ENCODE assay signal across 10 mouse cellular contexts in genomic region chr7:135488214-135488810, GRCm38 (mm10). TPM values are rescaled to one million over a fixed set of nuclear protein-coding genes. Genes with fewer than 3 reads are reported as not detected.
DNase-seq lines count a peak whose midpoint lies in the region; ATAC-seq and TF ChIP-seq lines count a peak whose summit lies in the region.
"Had no signal": no experiment of that assay in that cellular context is flagged by ENCODE, and none has a peak within 500 bp of the region (broad histone marks: within the 10 kb centered on the region; RNA-seq: fewer than 3 reads in every experiment).

No protein-coding gene starts in this region.

- no peaks in the 10 kb centered on the region for H3K9me3 ChIP-seq in kidney, postnatal 0 days (replicated peaks; ENCODE audit: low read length)
- H3K9me3 ChIP-seq in ES-Bruce4 (replicated peaks; ENCODE audit: control insufficient read depth, insufficient read depth, low read length, poor library complexity, severe bottlenecking): no peaks in the 10 kb centered on the region

- H3K27me3 ChIP-seq in kidney, postnatal 0 days (ENCODE audit: insufficient read depth, low read length): no peaks in the 10 kb centered on the region
- no peaks in the 10 kb centered on the region for H3K27me3 ChIP-seq in ES-Bruce4 (ENCODE audit: control insufficient read depth, insufficient read depth, low read length, poor library complexity, severe bottlenecking)

- no peak for TF ChIP-seq EP300 in ES-Bruce4 (IDR thresholded peaks at IDR 0.05; ENCODE audit: insufficient read depth, low read depth, low read length)

- no peak overlapping the region for H3K4me3 ChIP-seq in kidney, postnatal 0 days (replicated peaks; ENCODE audit: low read depth, low read length)
- no peak overlapping the region for H3K4me3 ChIP-seq in ES-Bruce4 (ENCODE audit: low read depth, low read length)
- H3K4me3 ChIP-seq: neural tube, embryonic 12.5 days had no signal

- 66% methylated on average over 6 of the region's 6 CpGs for WGBS in kidney, postnatal 0 days

- no peaks in the 10 kb centered on the region for H3K36me3 ChIP-seq in kidney, postnatal 0 days (ENCODE audit: insufficient read depth, low read length)
- no peaks in the 10 kb centered on the region for H3K36me3 ChIP-seq in ES-Bruce4 (ENCODE audit: control insufficient read depth, insufficient read depth, low read length, poor library complexity, severe bottlenecking)
- H3K36me3 ChIP-seq: neural tube, embryonic 12.5 days had no signal

- H3K27ac ChIP-seq in kidney, postnatal 0 days: no peak overlapping the region
- no peak overlapping the region for H3K27ac ChIP-seq in ES-Bruce4 (ENCODE audit: insufficient read depth, low read length)
- H3K27ac ChIP-seq: neural tube, embryonic 12.5 days had no signal

- H3K9ac ChIP-seq in kidney, postnatal 0 days (ENCODE audit: low read depth, low read length): no peak overlapping the region
- H3K9ac ChIP-seq in ES-Bruce4 (ENCODE audit: low read depth, poor library complexity, severe bottlenecking): no peak overlapping the region
- H3K9ac ChIP-seq: neural tube, embryonic 12.5 days had no signal

- TF ChIP-seq CTCF in kidney, postnatal 0 days (IDR thresholded peaks at IDR 0.05; ENCODE audit: low read depth): peak; percentile 72
- TF ChIP-seq CTCF in ES-Bruce4 (IDR thresholded peaks at IDR 0.05; ENCODE audit: low read depth, low read length): peak; percentile 66

- H3K4me1 ChIP-seq in kidney, postnatal 0 days (replicated peaks; ENCODE audit: insufficient read depth, low read length): no peaks in the 10 kb centered on the region
- no peaks in the 10 kb centered on the region for H3K4me1 ChIP-seq in ES-Bruce4 (ENCODE audit: control insufficient read depth, insufficient read depth, low read length)

- ATAC-seq in kidney, postnatal 0 days (replicated peaks; ENCODE audit: low FRiP score, low read depth): no peak
- no peak for ATAC-seq in frontal cortex, adult (ENCODE audit: low TSS enrichment)
- ATAC-seq in inflammation-experienced regulatory T-cells, adult 6 months: no peak

- H3K4me2 ChIP-seq in kidney, postnatal 0 days (ENCODE audit: low read length): no peak overlapping the region
- H3K4me2 ChIP-seq: neural tube, embryonic 12.5 days had no signal

- no peak for DNase-seq in kidney, postnatal 0 days (ENCODE audit: low spot score)
- DNase-seq in kidney, adult 11 months: no peak
- DNase-seq in ZHBTc4 (ENCODE audit: low read depth, low spot score): peak; percentile 63
- peak; percentile 8 for DNase-seq in lung, postnatal 36 days
- no peak for DNase-seq in ovary, postnatal 14 days (ENCODE audit: low spot score)

- no peak for TF ChIP-seq POLR2A in ES-Bruce4 (IDR thresholded peaks at IDR 0.05; ENCODE audit: insufficient read depth, low read length)

RNA-seq across cellular contexts. Expression of gene Clrn3, which starts 40.1 kb away (rescaled TPM):
- polyA plus RNA-seq in kidney, postnatal 0 days (2015; fragmentation: Nextera tagmentation; extraction: Ambion mirVana): 24.6 and 26.1 TPM in 2 replicates
- not detected in 2 replicates for polyA plus RNA-seq in ES-Bruce4 (2011; ENCODE audit: insufficient read depth, insufficient read length, low read depth, missing spikeins)
- not detected for polyA plus RNA-seq in inflammation-experienced regulatory T-cells, adult 6 months (2017; shearing (Covaris generic))
- polyA plus RNA-seq: embryonic facial prominence, embryonic 14.5 days; neural tube, embryonic 12.5 days had no signal

RNA-seq across cellular contexts. Expression of gene Ptpre, which starts 49.0 kb away (rescaled TPM):
- 1.0 and 1.3 TPM in 2 replicates for polyA plus RNA-seq in kidney, postnatal 0 days (2015; fragmentation: Nextera tagmentation; extraction: Ambion mirVana)
- 0.72 and 0.75 TPM in 2 replicates for polyA plus RNA-seq in ES-Bruce4 (2011; ENCODE audit: insufficient read depth, insufficient read length, low read depth, missing spikeins)
- 10 to 100 TPM; 29.3 to 32.2 (median 30.3) TPM for polyA plus RNA-seq in inflammation-experienced regulatory T-cells, adult 6 months (2017; shearing (Covaris generic))

Comparison
In these comparisons a context has a peak if more than half of its experiments do, and no peak if none do; other contexts are left out.
1. DNase-seq: peak in ZHBTc4 (single experiment) and lung, postnatal 36 days (single experiment); none in kidney, postnatal 0 days (single experiment), kidney, adult 11 months (single experiment) and ovary, postnatal 14 days (single experiment).
2. RNA of gene Clrn3, which starts 40.1 kb away (polyA plus RNA-seq): 24.6 to 26.1 TPM in kidney, postnatal 0 days; not detected in ES-Bruce4 and not detected in inflammation-experienced regulatory T-cells, adult 6 months; every median in the first group is over 10 times any median in the second.
3. RNA of gene Ptpre, which starts 49.0 kb away (polyA plus RNA-seq): 29.3 to 32.2 TPM in inflammation-experienced regulatory T-cells, adult 6 months; 1.0 to 1.3 TPM in kidney, postnatal 0 days and 0.72 to 0.75 TPM in ES-Bruce4; every median in the first group is over 10 times any median in the second.